Mouse (Mus musculus): Measurements from ENCODE around the gene Tbx18. TPM values are rescaled to one million over a fixed set of nuclear protein-coding genes. Genes with fewer than 3 reads are reported as not detected.

The Tbx18 gene
- polyA plus RNA-seq, 1 experiment from 2014 or later = 13.2 TPM

GRCm38 (mm10) chr9:87738766-87739542 is 7.9 kb upstream of the Tbx18 start:
- no peak; the same call in 1 of the 2 replicates for ATAC-seq (ENCODE audit: insufficient number of reproducible peaks, insufficient read depth, low FRiP score, low read depth)
- WGBS = 3% methylated on average over 39 of the region's 39 CpGs
- Histone ChIP-seq H3K4me1 (ENCODE audit: control insufficient read depth in 2 of 2, insufficient read depth in 2 of 2, low read length in 2 of 2) (peaks cover 8 to 22% of the 10 kb centered on the region in 2 experiments; a peak in 3 of 4 replicates), H3K27ac (replicated peaks in 1 of 2; ENCODE audit: control insufficient read depth in 1 of 2, insufficient read depth in 1 of 2, low read depth in 2 of 2, low read length in 2 of 2) (peak overlapping the region; percentile 14 to 29; a peak in 2 of 4 replicates), H3K9me3 (ENCODE audit: control insufficient read depth, low read length) (no peaks in the 10 kb centered on the region), H3K9ac (ENCODE audit: low read length) (peak overlapping the region; percentile 67), H3K4me3 (ENCODE audit: control insufficient read depth in 1 of 2, insufficient read depth in 1 of 2, low read depth in 1 of 2, low read length in 2 of 2) (peak overlapping the region; percentile 42 to 46), H3K27me3 (ENCODE audit: control insufficient read depth, insufficient read depth, low read length) (peaks cover 82% of the 10 kb centered on the region), H3K36me3 (ENCODE audit: control insufficient read depth, insufficient read depth, low read length) (no peaks in the 10 kb centered on the region), H3K4me2 (ENCODE audit: low read length) (peak overlapping the region; percentile 84)

GRCm38 (mm10) chr9:87738123-87738522 is 7.1 kb upstream of the Tbx18 start:
- H3K9ac ChIP-seq (ENCODE audit: low read length) = peak overlapping the region; percentile 67; the same call in 1 of the 2 replicates
- H3K27me3 ChIP-seq (ENCODE audit: control insufficient read depth, insufficient read depth, low read length) = peaks cover 78% of the 10 kb centered on the region
- H3K36me3 ChIP-seq (ENCODE audit: control insufficient read depth, insufficient read depth, low read length) = no peaks in the 10 kb centered on the region
- no peaks in the 10 kb centered on the region for H3K9me3 ChIP-seq (ENCODE audit: control insufficient read depth, low read length)
- 2% methylated on average over 13 of the region's 13 CpGs for WGBS
- peak overlapping the region in 1 of 2 experiments; percentile 46; a peak in 2 of 4 replicates for H3K4me3 ChIP-seq (ENCODE audit: control insufficient read depth in 1 of 2, insufficient read depth in 1 of 2, low read depth in 1 of 2, low read length in 2 of 2)
- peak overlapping the region; percentile 84 for H3K4me2 ChIP-seq (ENCODE audit: low read length)
- H3K27ac ChIP-seq (replicated peaks in 1 of 2; ENCODE audit: control insufficient read depth in 1 of 2, insufficient read depth in 1 of 2, low read depth in 2 of 2, low read length in 2 of 2) = 0 out of 4 replicates have a peak overlapping the region, but pooled peaks have one; percentile 29 to 35
- H3K4me1 ChIP-seq (ENCODE audit: control insufficient read depth in 2 of 2, insufficient read depth in 2 of 2, low read length in 2 of 2) = peaks cover 8 to 22% of the 10 kb centered on the region in 2 experiments; a peak in 3 of 4 replicates
- ATAC-seq (ENCODE audit: insufficient number of reproducible peaks, insufficient read depth, low FRiP score, low read depth) = no peak

GRCm38 (mm10) chr9:87737271-87737670 is 6.2 kb upstream of the Tbx18 start:
- no peaks in the 10 kb centered on the region for H3K9me3 ChIP-seq (ENCODE audit: control insufficient read depth, low read length)
- ATAC-seq (ENCODE audit: insufficient number of reproducible peaks, insufficient read depth, low FRiP score, low read depth) = no peak
- no peak overlapping the region for H3K27ac ChIP-seq (replicated peaks in 1 of 2; ENCODE audit: control insufficient read depth in 1 of 2, insufficient read depth in 1 of 2, low read depth in 2 of 2, low read length in 2 of 2)
- H3K27me3 ChIP-seq (ENCODE audit: control insufficient read depth, insufficient read depth, low read length) = peaks cover 78% of the 10 kb centered on the region
- H3K4me3 ChIP-seq (ENCODE audit: control insufficient read depth in 1 of 2, insufficient read depth in 1 of 2, low read depth in 1 of 2, low read length in 2 of 2) = no peak overlapping the region
- H3K9ac ChIP-seq (ENCODE audit: low read length) = no peak overlapping the region
- WGBS = 22% methylated on average over 4 of the region's 4 CpGs
- no peak overlapping the region for H3K4me2 ChIP-seq (ENCODE audit: low read length)
- H3K4me1 ChIP-seq (ENCODE audit: control insufficient read depth in 2 of 2, insufficient read depth in 2 of 2, low read length in 2 of 2) = peaks cover 11 to 26% of the 10 kb centered on the region in 2 experiments; a peak in 3 of 4 replicates
- no peaks in the 10 kb centered on the region for H3K36me3 ChIP-seq (ENCODE audit: control insufficient read depth, insufficient read depth, low read length)

GRCm38 (mm10) chr9:87735046-87735445 is 4.0 kb upstream of the Tbx18 start:
- Histone ChIP-seq H3K36me3 (ENCODE audit: control insufficient read depth, insufficient read depth, low read length) (no peaks in the 10 kb centered on the region), H3K4me2 (ENCODE audit: low read length) (no peak overlapping the region), H3K9me3 (ENCODE audit: control insufficient read depth, low read length) (no peaks in the 10 kb centered on the region), H3K27ac (replicated peaks in 1 of 2; ENCODE audit: control insufficient read depth in 1 of 2, insufficient read depth in 1 of 2, low read depth in 2 of 2, low read length in 2 of 2) (no peak overlapping the region), H3K4me1 (ENCODE audit: control insufficient read depth in 2 of 2, insufficient read depth in 2 of 2, low read length in 2 of 2) (peaks cover 7 to 21% of the 10 kb centered on the region in 2 experiments; a peak in 3 of 4 replicates), H3K4me3 (ENCODE audit: control insufficient read depth in 1 of 2, insufficient read depth in 1 of 2, low read depth in 1 of 2, low read length in 2 of 2) (no peak overlapping the region), H3K27me3 (ENCODE audit: control insufficient read depth, insufficient read depth, low read length) (peaks cover 56% of the 10 kb centered on the region), H3K9ac (ENCODE audit: low read length) (no peak overlapping the region)
- ATAC-seq (ENCODE audit: insufficient number of reproducible peaks, insufficient read depth, low FRiP score, low read depth) = no peak
- WGBS = 18% methylated on average over 9 of the region's 9 CpGs

GRCm38 (mm10) chr9:87734631-87735030 is 3.6 kb upstream of the Tbx18 start:
- Histone ChIP-seq H3K4me2 (ENCODE audit: low read length) (no peak overlapping the region), H3K36me3 (ENCODE audit: control insufficient read depth, insufficient read depth, low read length) (no peaks in the 10 kb centered on the region), H3K4me3 (ENCODE audit: control insufficient read depth in 1 of 2, insufficient read depth in 1 of 2, low read depth in 1 of 2, low read length in 2 of 2) (no peak overlapping the region), H3K27ac (replicated peaks in 1 of 2; ENCODE audit: control insufficient read depth in 1 of 2, insufficient read depth in 1 of 2, low read depth in 2 of 2, low read length in 2 of 2) (0 out of 4 replicates have a peak overlapping the region, but pooled peaks have one; percentile 11 to 20), H3K9ac (ENCODE audit: low read length) (no peak overlapping the region), H3K4me1 (ENCODE audit: control insufficient read depth in 2 of 2, insufficient read depth in 2 of 2, low read length in 2 of 2) (peaks cover 7 to 17% of the 10 kb centered on the region in 2 experiments; a peak in 3 of 4 replicates), H3K27me3 (ENCODE audit: control insufficient read depth, insufficient read depth, low read length) (peaks cover 52% of the 10 kb centered on the region), H3K9me3 (ENCODE audit: control insufficient read depth, low read length) (no peaks in the 10 kb centered on the region)
- ATAC-seq (ENCODE audit: insufficient number of reproducible peaks, insufficient read depth, low FRiP score, low read depth) = no peak
- 15% methylated on average over 9 of the region's 9 CpGs for WGBS

GRCm38 (mm10) chr9:87733732-87734131 is 2.7 kb upstream of the Tbx18 start:
- peak overlapping the region; percentile 52 for H3K4me2 ChIP-seq (ENCODE audit: low read length)
- ATAC-seq (ENCODE audit: insufficient number of reproducible peaks, insufficient read depth, low FRiP score, low read depth) = no peak
- H3K9me3 ChIP-seq (ENCODE audit: control insufficient read depth, low read length) = no peaks in the 10 kb centered on the region
- H3K9ac ChIP-seq (ENCODE audit: low read length) = no peak overlapping the region
- H3K27ac ChIP-seq (replicated peaks in 1 of 2; ENCODE audit: control insufficient read depth in 1 of 2, insufficient read depth in 1 of 2, low read depth in 2 of 2, low read length in 2 of 2) = 0 out of 4 replicates have a peak overlapping the region, but pooled peaks of 1 of the 2 experiments have one; percentile 19
- H3K4me1 ChIP-seq (ENCODE audit: control insufficient read depth in 2 of 2, insufficient read depth in 2 of 2, low read length in 2 of 2) = peaks cover 3 to 8% of the 10 kb centered on the region in 2 experiments; a peak in 2 of 4 replicates
- WGBS = 16% methylated on average over 11 of the region's 11 CpGs
- H3K36me3 ChIP-seq (ENCODE audit: control insufficient read depth, insufficient read depth, low read length) = no peaks in the 10 kb centered on the region
- peaks cover 44% of the 10 kb centered on the region for H3K27me3 ChIP-seq (ENCODE audit: control insufficient read depth, insufficient read depth, low read length)
- H3K4me3 ChIP-seq (ENCODE audit: control insufficient read depth in 1 of 2, insufficient read depth in 1 of 2, low read depth in 1 of 2, low read length in 2 of 2) = 0 out of 4 replicates have a peak overlapping the region, but pooled peaks of 1 of the 2 experiments have one; percentile 16

GRCm38 (mm10) chr9:87733236-87733630 is 2.2 kb upstream of the Tbx18 start:
- Histone ChIP-seq H3K4me2 (ENCODE audit: low read length) (peak overlapping the region; percentile 52), H3K4me3 (ENCODE audit: control insufficient read depth in 1 of 2, insufficient read depth in 1 of 2, low read depth in 1 of 2, low read length in 2 of 2) (peak overlapping the region in 1 of 2 experiments; percentile 16; a peak in 2 of 4 replicates), H3K27me3 (ENCODE audit: control insufficient read depth, insufficient read depth, low read length) (peaks cover 42% of the 10 kb centered on the region), H3K4me1 (ENCODE audit: control insufficient read depth in 2 of 2, insufficient read depth in 2 of 2, low read length in 2 of 2) (peaks cover 3 to 4% of the 10 kb centered on the region in 2 experiments; a peak in 2 of 4 replicates), H3K9me3 (ENCODE audit: control insufficient read depth, low read length) (no peaks in the 10 kb centered on the region), H3K9ac (ENCODE audit: low read length) (0 out of 2 replicates have a peak overlapping the region, but pooled peaks have one; percentile 25), H3K27ac (replicated peaks in 1 of 2; ENCODE audit: control insufficient read depth in 1 of 2, insufficient read depth in 1 of 2, low read depth in 2 of 2, low read length in 2 of 2) (peak overlapping the region; percentile 39 to 53; a peak in 2 of 4 replicates), H3K36me3 (ENCODE audit: control insufficient read depth, insufficient read depth, low read length) (no peaks in the 10 kb centered on the region)
- no peak for ATAC-seq (ENCODE audit: insufficient number of reproducible peaks, insufficient read depth, low FRiP score, low read depth)
- WGBS = 4% methylated on average over 11 of the region's 11 CpGs

Measured in heart, embryonic 14.5 days (tissue).